17 mouse cellular contexts compared by ENCODE assay signal in genomic region chr2:27687973-27688372, GRCm38 (mm10). TPM values are rescaled to one million over a fixed set of nuclear protein-coding genes. Genes with fewer than 3 reads are reported as not detected.
A peak's percentile ranks its signal among the peaks of the same experiment; 100 is the strongest.
DNase-seq lines count a peak whose midpoint lies in the region; ATAC-seq and TF ChIP-seq lines count a peak whose summit lies in the region.
"Had no signal": no experiment of that assay in that cellular context is flagged by ENCODE, and none has a peak within 500 bp of the region (broad histone marks: within the 10 kb centered on the region; RNA-seq: fewer than 3 reads in every experiment).

No protein-coding gene starts in this region.

- peak; percentile 65 to 66 for DNase-seq in lung, adult 18-20 months
- DNase-seq in lung, adult 2 months, result no peak
- DNase-seq in kidney, postnatal 36 days, result peak; percentile 70 to 77
- no peak for DNase-seq in spleen, postnatal 36 days (ENCODE audit: low spot score in 2 of 2)
- no peak for DNase-seq in cerebellum, postnatal 25 days
- no peak for DNase-seq in right cerebral cortex, adult 18-20 months
- DNase-seq: cerebellum, postnatal 36 days; gastrocnemius, postnatal 10 days; spleen, adult 18-20 months; thymus, postnatal 14 days had no signal

- H3K27me3 ChIP-seq in heart, embryonic 11.5 days (ENCODE audit: control insufficient read depth, insufficient read depth, low read length), result no peaks in the 10 kb centered on the region
- H3K27me3 ChIP-seq: hindbrain, embryonic 15.5 days; neural tube, embryonic 13.5 days had no signal

- TF ChIP-seq CTCF in lung, adult 2 months (IDR thresholded peaks at IDR 0.05; ENCODE audit: insufficient read depth, low read length), result no peak

- H3K9me3 ChIP-seq in heart, embryonic 11.5 days (replicated peaks; ENCODE audit: control insufficient read depth, low read length), result no peaks in the 10 kb centered on the region
- H3K9me3 ChIP-seq: hindbrain, embryonic 15.5 days; midbrain, embryonic 12.5 days; neural tube, embryonic 13.5 days had no signal

- peak overlapping the region; percentile 9; the same call in 1 of the 2 replicates for H3K4me2 ChIP-seq in heart, embryonic 11.5 days
- H3K4me2 ChIP-seq: hindbrain, embryonic 15.5 days; midbrain, embryonic 12.5 days; neural tube, embryonic 13.5 days had no signal

- no peak overlapping the region for H3K4me3 ChIP-seq in lung, adult 2 months (replicated peaks; ENCODE audit: extremely low read depth, low read depth, low read length)
- no peak overlapping the region for H3K4me3 ChIP-seq in heart, embryonic 11.5 days (ENCODE audit: low read depth, low read length)
- H3K4me3 ChIP-seq: erythroblast, embryonic 14.5 days; hindbrain, embryonic 15.5 days; left cerebral cortex, adult 2 months; midbrain, embryonic 12.5 days; neural tube, embryonic 13.5 days had no signal

- no peak for ATAC-seq in heart, embryonic 11.5 days (replicated peaks; ENCODE audit: insufficient number of reproducible peaks, low FRiP score, low TSS enrichment)
- ATAC-seq: activated CD4-positive, CD25-positive, alpha-beta regulatory T cell, adult 4 months had no signal

- no peak overlapping the region for H3K27ac ChIP-seq in heart, embryonic 11.5 days (ENCODE audit: low read depth, low read length)
- H3K27ac ChIP-seq: hindbrain, embryonic 15.5 days; left cerebral cortex, adult 2 months; midbrain, embryonic 12.5 days; neural tube, embryonic 13.5 days had no signal

- H3K36me3 ChIP-seq in heart, embryonic 11.5 days (ENCODE audit: control insufficient read depth, insufficient read depth, low read length), result no peaks in the 10 kb centered on the region
- H3K36me3 ChIP-seq: hindbrain, embryonic 15.5 days; midbrain, embryonic 12.5 days; neural tube, embryonic 13.5 days had no signal

- H3K9ac ChIP-seq in heart, embryonic 11.5 days (ENCODE audit: low read depth, low read length), result no peak overlapping the region
- H3K9ac ChIP-seq: hindbrain, embryonic 15.5 days; midbrain, embryonic 12.5 days; neural tube, embryonic 13.5 days had no signal

- no peak for TF ChIP-seq POLR2A in lung, adult 2 months (IDR thresholded peaks at IDR 0.05; ENCODE audit: borderline replicate concordance, extremely low read depth, low read depth, low read length)

- 23% methylated on average over 5 of the region's 5 CpGs for WGBS in lung, adult 2 months
- WGBS in heart, embryonic 11.5 days (ENCODE audit: insufficient replicate concordance), result 59% methylated on average over 5 of the region's 5 CpGs

- peaks cover 51% of the 10 kb centered on the region for H3K4me1 ChIP-seq in lung, adult 2 months (ENCODE audit: control insufficient read depth, insufficient read depth, low read length)
- H3K4me1 ChIP-seq in heart, embryonic 11.5 days (ENCODE audit: control insufficient read depth, insufficient read depth, low read length), result peaks cover 85% of the 10 kb centered on the region

RNA-seq across cellular contexts. Expression of gene Rxra, which starts 11.7 kb away (rescaled TPM):
- polyA plus RNA-seq in lung, adult 2 months (2012; rRNA removed), result 71.3 and 81.8 TPM in 2 replicates
- 4.2 and 5.2 TPM in 2 replicates for polyA plus RNA-seq in heart, embryonic 11.5 days (2014; fragmentation: Nextera tagmentation; extraction: Ambion mirVana)

Comparison
In these comparisons a context has a peak if more than half of its experiments do, and no peak if none do; other contexts are left out.
1. DNase-seq: peak in lung, adult 18-20 months (2 of 2) and kidney, postnatal 36 days (2 of 2); none in lung, adult 2 months (single experiment), spleen, postnatal 36 days (0 of 2), cerebellum, postnatal 25 days (0 of 2) and right cerebral cortex, adult 18-20 months (single experiment).
2. RNA of gene Rxra, which starts 11.7 kb away (polyA plus RNA-seq): 71.3 to 81.8 TPM in lung, adult 2 months; 4.2 to 5.2 TPM in heart, embryonic 11.5 days; every median in the first group is over 10 times any median in the second.